Mouse (Mus musculus) small intestine, adult 2 months (tissue): ENCODE data around the gene Tmcc1. TPM values are rescaled to one million over a fixed set of nuclear protein-coding genes. Genes with fewer than 3 reads are reported as not detected.

ENCODE experiments used
- H3K27ac ChIP-seq: fragments of 200-500 bp; 2 replicates; pipeline ENCODE4 v1.5.1; 2012; ENCODE audit warnings: low read depth, low read length, control low read depth, inconsistent platforms; ENCODE audit not compliant: insufficient read depth
- H3K27me3 ChIP-seq: fragments of 200-500 bp; 2 replicates; pipeline ENCODE4 v1.6.1; 2012; ENCODE audit warnings: mild to moderate bottlenecking, moderate library complexity, low read length, inconsistent platforms; ENCODE audit not compliant: control insufficient read depth, insufficient read depth
- H3K36me3 ChIP-seq: fragments of 200-500 bp; 2 replicates; pipeline ENCODE4 v1.6.1; 2012; ENCODE audit warnings: mild to moderate bottlenecking, low read length, control low read depth, inconsistent platforms; ENCODE audit not compliant: control insufficient read depth, insufficient read depth
- H3K4me1 ChIP-seq: fragments of 200-500 bp; 2 replicates; pipeline ENCODE4 v1.6.1; 2012; ENCODE audit warnings: low read length, inconsistent platforms, mixed read lengths; ENCODE audit not compliant: control insufficient read depth, insufficient read depth, insufficient read length
- H3K4me3 ChIP-seq: fragments of 200-500 bp; 2 replicates; pipeline ENCODE4 v1.5.1; 2012; ENCODE audit warnings: low read depth, mild to moderate bottlenecking, control low read depth, inconsistent platforms, low read length, moderate library complexity
- CTCF ChIP-seq: fragments of 200-500 bp; IDR thresholded peaks from 2 replicates; pipeline ENCODE4 v1.5.1; 2012; ENCODE audit warnings: low read depth, mild to moderate bottlenecking, control low read depth, inconsistent platforms, low read length, moderate library complexity, mixed read lengths; ENCODE audit not compliant: insufficient replicate concordance, insufficient read length; ENCODE audit errors: extremely low read depth
- POLR2A ChIP-seq: fragments of 200-500 bp; IDR thresholded peaks from 2 replicates; pipeline ENCODE4 v1.6.1; 2012; ENCODE audit warnings: low read depth, mild to moderate bottlenecking, control low read depth, inconsistent platforms, low read length, moderate library complexity
- WGBS: fragments of 180-500 bp; shearing (Covaris S2); methylation state at CpG from one replicate; pipeline ENCODE4 v1.1.7; 2018; 5-methylcytosine and 5-hydroxymethylcytosine counted together
- polyA plus RNA-seq: library from polyadenylated mRNA; depleted of rRNA; stranded (reverse); fragments of >200 nt; gene quantifications from 2 replicates; pipeline ENCODE4 v1.2.3, GENCODE M21; 2012

The Tmcc1 gene
- polyA plus RNA-seq, 1 experiment = 11.7 TPM

- H3K36me3 ChIP-seq = no peaks in the 10 kb centered on the region
- no peak overlapping the region for H3K4me3 ChIP-seq
- TF ChIP-seq POLR2A (no peak), CTCF (no peak)
- H3K27ac ChIP-seq = no peak overlapping the region
- peaks cover 13% of the 10 kb centered on the region for H3K4me1 ChIP-seq
- H3K27me3 ChIP-seq = peaks cover 5% of the 10 kb centered on the region; the same call in 1 of the 2 replicates
- 86% methylated on average over 7 of the region's 7 CpGs for WGBS
These were observed 194.5 kb downstream of the Tmcc1 start for GRCm38 (mm10) chr6:115998758-115999157.

DNA sequence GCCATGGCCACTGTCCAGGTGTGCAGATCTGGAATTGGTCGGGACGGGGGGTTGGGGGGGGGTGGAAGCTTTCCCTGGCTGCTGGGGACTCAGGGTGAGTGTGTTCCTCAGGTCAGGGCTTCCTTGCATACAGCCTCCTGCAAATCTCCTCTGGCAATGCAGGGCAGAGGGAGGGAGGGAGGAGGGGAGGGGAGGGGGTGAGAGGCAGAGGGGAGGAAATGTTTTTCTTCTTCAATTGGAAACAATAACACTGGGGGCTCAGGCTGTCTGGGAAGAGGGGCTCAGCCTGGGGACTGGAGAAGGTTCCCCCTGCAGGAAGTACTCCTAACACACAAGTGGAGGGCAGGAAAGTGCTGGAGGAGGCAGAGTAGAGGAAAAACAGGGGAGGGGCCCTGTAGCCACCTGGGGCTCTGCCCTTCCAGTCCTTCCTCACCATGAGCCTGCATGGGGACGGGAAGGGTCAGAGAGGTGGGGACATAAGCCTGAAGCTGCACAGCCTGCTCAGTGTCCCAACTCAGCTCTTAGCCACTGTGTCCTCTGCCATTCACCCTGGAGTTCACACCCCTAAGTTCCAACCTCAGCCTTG lies 195.5 kb downstream of the Tmcc1 start:
- WGBS = 45% methylated on average over 3 of the region's 3 CpGs

DNA sequence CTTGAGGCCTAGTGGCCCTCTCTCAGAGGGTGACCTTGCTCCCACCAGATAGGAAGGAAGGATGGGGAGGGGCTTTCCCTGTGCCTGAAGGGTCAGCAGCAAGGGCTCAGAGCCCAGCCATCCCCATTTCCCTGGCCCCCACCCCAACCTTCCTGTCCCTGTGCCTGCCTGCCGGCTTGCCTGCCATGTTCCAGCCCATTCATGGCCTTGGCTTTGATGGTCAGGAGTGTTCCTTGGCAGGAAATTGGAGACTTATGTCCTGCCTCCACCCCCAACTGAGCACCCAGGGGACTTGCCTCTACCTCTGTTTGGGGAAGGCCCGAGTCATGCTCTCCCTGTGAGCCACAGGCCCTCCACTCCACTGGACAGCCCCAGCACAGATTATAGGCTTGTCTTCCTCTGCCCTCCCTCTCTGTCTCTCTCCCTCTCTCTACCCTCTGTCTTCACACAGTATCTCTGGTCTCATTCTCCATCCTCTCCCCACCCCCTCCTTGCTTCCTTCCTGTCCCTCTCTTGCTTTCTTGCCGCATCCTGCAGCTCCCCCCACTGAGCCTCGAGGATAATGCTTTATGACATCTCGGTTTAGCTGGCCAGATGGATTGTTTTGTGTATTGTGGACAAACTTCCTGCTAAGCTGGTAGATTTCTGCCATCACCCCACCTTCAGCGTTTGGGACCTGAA lies 197.0 kb downstream of the Tmcc1 start:
- Histone ChIP-seq H3K27ac (peak overlapping the region; percentile 3), H3K36me3 (no peaks in the 10 kb centered on the region), H3K4me3 (no peak overlapping the region), H3K27me3 (peaks cover 19% of the 10 kb centered on the region), H3K4me1 (peaks cover 20% of the 10 kb centered on the region)
- 43% methylated on average over 6 of the region's 6 CpGs for WGBS
- TF ChIP-seq POLR2A = no peak
- no peak for TF ChIP-seq CTCF

More for the DNA sequence above, 195.5 kb downstream of the Tmcc1 start:
- Histone ChIP-seq H3K27me3 (peaks cover 13% of the 10 kb centered on the region), H3K4me1 (peaks cover 20% of the 10 kb centered on the region), H3K4me3 (no peak overlapping the region), H3K36me3 (no peaks in the 10 kb centered on the region), H3K27ac (no peak overlapping the region)
- TF ChIP-seq POLR2A (no peak), CTCF (no peak)

DNA sequence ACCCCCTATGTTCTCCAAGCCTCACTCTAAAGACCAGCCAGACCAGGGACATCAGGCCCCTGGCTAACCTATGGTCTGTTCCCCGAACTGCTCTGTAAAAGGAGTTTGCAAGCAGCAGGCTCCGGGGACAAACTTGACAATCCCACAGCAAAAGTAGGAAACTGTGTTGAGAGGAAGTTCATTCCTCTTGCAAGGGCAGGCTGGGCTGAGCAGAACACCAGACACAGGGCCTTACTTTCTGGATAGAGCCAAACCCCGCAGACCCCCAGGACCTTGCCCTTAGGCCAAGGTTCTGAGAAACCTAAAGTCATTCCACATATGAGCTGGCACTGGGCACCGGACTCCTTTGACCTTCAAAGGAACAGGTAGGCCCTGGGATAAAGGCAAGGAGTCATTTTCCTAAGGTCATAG lies 197.8 kb downstream of the Tmcc1 start:
- no peak; the same call in 1 of the 2 replicates for TF ChIP-seq CTCF
- no peak for TF ChIP-seq POLR2A
- peaks cover 20% of the 10 kb centered on the region for H3K4me1 ChIP-seq
- WGBS = 50% methylated on average over 4 of the region's 4 CpGs
- H3K27me3 ChIP-seq = peaks cover 19% of the 10 kb centered on the region
- peak overlapping the region; percentile 53 for H3K27ac ChIP-seq
- no peaks in the 10 kb centered on the region for H3K36me3 ChIP-seq
- H3K4me3 ChIP-seq = no peak overlapping the region

- Histone ChIP-seq H3K27me3 (peaks cover 19% of the 10 kb centered on the region), H3K27ac (peak within 1 kb of the TSS; percentile 76), H3K4me3 (peak within 1 kb of the TSS; percentile 83), H3K36me3 (no peaks in the 10 kb centered on the region), H3K4me1 (peaks cover 20% of the 10 kb centered on the region)
- 1% methylated on average over 47 of the region's 51 CpGs for WGBS
- TF ChIP-seq POLR2A = peak; percentile 55
- TF ChIP-seq CTCF = no peak
These were observed 198.3 kb downstream of the Tmcc1 start, which contains the start of gene Plxnd1 for GRCm38 (mm10) chr6:115994877-115995520. Gene Plxnd1 (minus strand): TSS chr6:115995005.

GRCm38 (mm10) chr6:115994146-115994876 lies 199.0 kb downstream of the Tmcc1 start:
- peaks cover 23% of the 10 kb centered on the region for H3K4me1 ChIP-seq
- no peak for TF ChIP-seq CTCF
- TF ChIP-seq POLR2A = no peak
- WGBS = under 1% methylated on average over 91 of the region's 93 CpGs

More at GRCm38 (mm10) chr6:115994146-115994876, 199.0 kb downstream of the Tmcc1 start:
- H3K27me3 ChIP-seq = peaks cover 19% of the 10 kb centered on the region
- peak overlapping the region; percentile 83 for H3K4me3 ChIP-seq
- 0 out of 2 replicates have a peak overlapping the region, but pooled peaks have one; percentile 11 for H3K27ac ChIP-seq
- no peaks in the 10 kb centered on the region for H3K36me3 ChIP-seq
